In genomic region chr13:23985130-23985529, GRCm38 (mm10) we compare ENCODE assay signal across 22 mouse cellular contexts. TPM values are rescaled to one million over a fixed set of nuclear protein-coding genes. Genes with fewer than 3 reads are reported as not detected.
"Had no signal": no experiment of that assay in that cellular context is flagged by ENCODE, and none has a peak within 500 bp of the region (broad histone marks: within the 10 kb centered on the region; RNA-seq: fewer than 3 reads in every experiment).

No protein-coding gene starts in this region.

- H3K9me3 ChIP-seq: limb, embryonic 12.5 days; liver, embryonic 13.5 days had no signal

- H3K4me3 ChIP-seq: limb, embryonic 12.5 days; liver, embryonic 13.5 days had no signal

- H3K4me2 ChIP-seq: limb, embryonic 12.5 days; liver, embryonic 13.5 days; midbrain, embryonic 11.5 days had no signal

- H3K27ac ChIP-seq: kidney, postnatal 0 days; limb, embryonic 12.5 days; liver, embryonic 13.5 days had no signal

- H3K9ac ChIP-seq: limb, embryonic 12.5 days; liver, embryonic 13.5 days; liver, postnatal 0 days had no signal

- ATAC-seq: liver, postnatal 0 days; lung, postnatal 0 days; midbrain, embryonic 16.5 days had no signal

- H3K27me3 ChIP-seq: limb, embryonic 12.5 days had no signal

- DNase-seq: kidney, adult 11 months; kidney, adult 9 months; kidney, postnatal 36 days; layer of hippocampus, adult 9-11 months; liver; liver, embryonic 13.5 days; liver, postnatal 0 days; lung, postnatal 36 days; right cerebral cortex, postnatal 4 days; spleen, adult 18-20 months; thymus, adult 18-20 months; thymus, postnatal 14 days had no signal

- H3K4me1 ChIP-seq: limb, embryonic 12.5 days; liver, embryonic 13.5 days had no signal

- H3K36me3 ChIP-seq: limb, embryonic 12.5 days; liver, embryonic 13.5 days had no signal

RNA-seq across cellular contexts. Expression of gene Scgn, which starts 5.9 kb away (rescaled TPM):
- total RNA-seq: megakaryocyte progenitor cell, adult 5-6 weeks had no signal
- polyA plus RNA-seq: limb, embryonic 12.5 days; liver, embryonic 13.5 days; liver, postnatal 0 days; lung, postnatal 0 days had no signal

RNA-seq across cellular contexts. Expression of gene Hist1h2aa, which starts 50.9 kb away (rescaled TPM):
- total RNA-seq: layer of hippocampus, adult 18-20 months; left cerebral cortex, postnatal 36 days; megakaryocyte progenitor cell, adult 5-6 weeks had no signal
- polyA plus RNA-seq: kidney, postnatal 0 days; limb, embryonic 12.5 days; liver, embryonic 13.5 days; liver, postnatal 0 days; lung, postnatal 0 days; midbrain, embryonic 11.5 days; midbrain, embryonic 16.5 days; neural tube, embryonic 14.5 days; stomach, embryonic 14.5 days had no signal

RNA-seq across cellular contexts. Expression of gene Hist1h2ba, which starts 51.2 kb away (rescaled TPM):
- total RNA-seq: layer of hippocampus, adult 18-20 months; left cerebral cortex, postnatal 36 days; megakaryocyte progenitor cell, adult 5-6 weeks had no signal
- polyA plus RNA-seq: kidney, postnatal 0 days; limb, embryonic 12.5 days; liver, embryonic 13.5 days; liver, postnatal 0 days; lung, postnatal 0 days; midbrain, embryonic 11.5 days; midbrain, embryonic 16.5 days; neural tube, embryonic 14.5 days; stomach, embryonic 14.5 days had no signal
